Mouse (Mus musculus) embryonic fibroblast, embryonic 13.5 days (primary cell): ENCODE measurements around the gene Abhd14a.

Experiments used
- CTCF ChIP-seq: IDR thresholded peaks from 2 replicates; pipeline ENCODE4 v1.5.1; 2011; ENCODE audit warnings: mild to moderate bottlenecking, control low read depth, low read length, moderate library complexity, borderline replicate concordance; ENCODE audit not compliant: insufficient read depth
- POLR2A ChIP-seq: IDR thresholded peaks from 2 replicates; pipeline ENCODE4 v1.6.1; 2011; ENCODE audit warnings: low read depth, mild to moderate bottlenecking, control low read depth, low read length, moderate library complexity

DNA sequence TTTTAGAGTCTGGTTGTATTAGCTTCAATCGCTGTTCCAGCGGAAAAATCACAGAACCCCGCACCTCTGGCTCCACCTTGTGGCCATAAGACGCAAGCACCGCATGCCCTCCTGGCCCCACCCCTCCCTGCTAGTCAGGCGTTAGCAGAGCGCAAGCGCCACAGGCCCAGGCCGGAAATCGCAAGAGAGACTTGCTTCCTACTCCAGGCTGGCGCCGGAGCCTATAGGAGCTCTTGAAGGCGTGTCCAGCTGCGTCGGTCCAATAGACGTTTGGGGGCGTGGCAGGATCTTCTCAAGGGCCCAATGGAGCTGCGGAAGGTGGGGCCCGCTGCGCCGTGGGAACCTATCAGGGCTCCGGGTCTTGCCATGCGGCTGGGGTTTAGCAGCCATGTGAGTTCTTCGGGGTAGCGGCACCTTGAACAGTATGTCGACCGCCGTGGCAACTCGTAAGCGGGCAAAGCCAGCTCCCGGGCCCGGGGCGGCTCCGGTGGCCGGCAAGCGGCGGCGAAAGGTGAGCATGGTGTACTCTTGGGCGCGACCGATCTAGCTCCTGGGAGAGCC is 29.5 kb upstream of the Abhd14a start, which contains the start of gene Parp3:
- 0 out of 2 replicates have a peak, but pooled peaks have one; percentile 48 for TF ChIP-seq POLR2A
- peak; percentile 86 for TF ChIP-seq CTCF
